Mouse (Mus musculus) spleen, postnatal 10 days (tissue): Measurements from ENCODE around the gene Daglb.

Experiments used
- DNase-seq, 2 experiments: peaks; one replicate each; pipeline ENCODE4 v3.0.0; 2021 to 2022; ENCODE audit warnings: low spot score in 2 of 2

Gene Daglb

DNA sequence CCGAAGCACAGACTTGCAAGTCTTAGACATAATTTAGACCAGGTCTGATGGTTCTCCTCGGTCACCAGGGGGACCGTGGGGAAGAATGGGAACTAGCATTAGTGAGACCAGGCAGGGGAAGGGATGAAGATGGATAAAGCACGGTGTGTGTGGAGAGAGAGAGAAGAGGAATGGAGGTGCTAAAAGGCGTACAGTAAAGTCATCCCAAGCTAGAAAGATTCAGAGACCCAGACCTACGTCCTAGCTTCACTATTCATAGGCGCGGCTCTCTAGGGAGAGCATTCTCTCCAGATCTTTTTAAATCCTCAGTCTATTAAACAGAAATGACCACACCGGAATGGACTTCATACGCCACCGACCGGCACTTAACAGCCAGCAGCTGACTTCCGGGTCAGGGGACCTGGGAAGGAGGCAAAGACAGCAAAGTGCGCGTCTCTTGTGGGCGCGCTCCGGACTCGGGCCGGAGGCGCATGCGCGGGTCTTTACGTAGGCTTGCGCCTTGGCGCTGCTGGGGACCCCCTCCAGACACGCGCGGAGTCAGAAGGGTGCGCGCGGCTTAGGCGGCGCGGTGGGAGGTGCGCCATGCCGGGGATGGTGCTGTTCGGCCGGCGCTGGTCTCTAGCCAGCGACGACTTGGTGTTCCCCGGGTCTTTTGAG is at the start of gene Daglb:
TSS of gene Daglb (plus strand) at position 485 of the 657 bp plus-strand sequence.
- peak; percentile 79 to 91 for DNase-seq

DNA sequence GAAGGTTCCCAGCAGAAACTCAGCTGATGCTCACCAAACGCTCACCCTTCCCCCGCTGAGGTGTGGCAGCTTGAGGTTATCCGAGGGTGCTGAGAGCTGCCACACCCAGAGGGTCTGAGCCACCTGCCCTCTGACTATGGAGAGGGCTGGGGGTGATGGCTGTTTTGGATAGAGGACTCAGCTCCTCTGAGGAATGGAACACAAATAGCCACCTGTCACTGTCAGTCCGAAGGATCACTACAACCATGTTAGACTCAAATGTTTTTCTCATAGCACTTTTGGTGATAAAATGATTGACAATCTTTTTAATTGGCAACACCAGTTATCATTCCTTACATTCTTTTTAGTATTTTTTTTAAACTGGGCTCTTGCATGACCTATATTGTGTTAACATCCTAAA is 42.9 kb upstream of the Daglb start:
- no peak for DNase-seq

DNA sequence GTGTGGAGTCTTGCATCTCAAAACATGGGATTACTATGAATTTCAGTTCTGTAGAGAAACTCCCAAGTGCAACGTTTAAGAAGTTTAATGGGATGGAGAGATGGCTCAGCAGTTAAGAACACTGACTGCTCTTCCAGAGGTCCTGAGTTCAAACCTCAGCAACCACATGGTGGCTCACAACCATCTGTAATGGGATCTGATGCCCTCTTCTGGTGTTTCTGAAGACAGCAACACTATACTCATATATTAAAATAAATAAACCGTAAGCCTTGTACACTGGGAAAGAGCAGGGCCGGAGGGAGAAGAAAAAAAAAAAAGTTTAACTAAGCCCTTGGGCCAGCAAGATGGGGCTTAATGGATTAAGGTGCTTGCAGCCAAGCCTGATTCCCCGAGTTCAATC is 41.4 kb upstream of the Daglb start:
- no peak for DNase-seq

DNA sequence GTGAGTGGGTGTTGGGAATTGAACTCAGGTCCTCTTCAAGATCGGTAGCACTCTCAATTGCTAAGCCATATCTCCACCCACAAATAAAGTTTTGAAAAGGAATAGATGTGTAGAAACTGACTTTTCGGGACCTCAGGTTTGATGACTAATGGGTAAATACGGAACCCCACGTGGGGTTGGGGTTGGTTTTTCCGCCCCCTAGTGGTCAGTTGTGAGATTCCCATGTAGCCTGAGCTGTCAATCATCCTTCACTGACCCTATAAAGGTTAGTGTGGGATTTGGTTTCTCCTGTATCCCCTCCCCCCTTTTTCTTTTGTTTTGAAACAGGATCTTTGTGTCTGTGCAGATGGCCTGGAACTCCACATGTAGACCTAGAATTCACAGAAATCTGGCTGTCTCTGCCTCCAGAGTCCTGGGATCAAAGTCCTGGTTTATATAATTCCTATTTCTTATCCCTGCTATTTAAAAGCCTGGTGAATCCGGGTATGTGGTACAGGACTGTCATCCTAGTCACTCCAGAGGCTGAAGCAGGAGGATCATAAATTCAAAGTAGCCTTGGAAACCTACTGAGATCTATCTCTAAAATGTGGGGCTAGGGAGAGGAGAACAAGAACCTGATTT is 40.4 kb upstream of the Daglb start:
- DNase-seq, result peak; percentile 40 to 79

DNA sequence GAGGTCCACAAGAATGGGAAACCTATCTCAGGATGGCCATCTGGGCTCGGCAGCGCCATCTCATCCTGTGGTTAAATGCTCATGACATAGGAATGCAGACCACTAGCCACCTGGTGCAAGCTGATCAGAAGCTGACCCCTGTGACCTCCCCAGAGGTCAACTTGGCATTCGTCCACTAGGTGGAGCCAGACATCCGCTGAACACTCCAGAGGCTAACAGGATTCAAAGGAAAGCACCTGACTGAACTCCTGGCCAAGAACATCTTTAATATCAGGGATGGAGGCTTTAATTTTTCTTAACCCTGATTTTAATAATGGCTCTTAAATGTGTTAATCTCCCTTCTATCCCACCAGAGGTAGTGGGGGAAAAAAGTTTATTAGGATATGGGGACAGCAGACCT is 30.0 kb upstream of the Daglb start:
- DNase-seq, result peak; percentile 69 to 86

DNA sequence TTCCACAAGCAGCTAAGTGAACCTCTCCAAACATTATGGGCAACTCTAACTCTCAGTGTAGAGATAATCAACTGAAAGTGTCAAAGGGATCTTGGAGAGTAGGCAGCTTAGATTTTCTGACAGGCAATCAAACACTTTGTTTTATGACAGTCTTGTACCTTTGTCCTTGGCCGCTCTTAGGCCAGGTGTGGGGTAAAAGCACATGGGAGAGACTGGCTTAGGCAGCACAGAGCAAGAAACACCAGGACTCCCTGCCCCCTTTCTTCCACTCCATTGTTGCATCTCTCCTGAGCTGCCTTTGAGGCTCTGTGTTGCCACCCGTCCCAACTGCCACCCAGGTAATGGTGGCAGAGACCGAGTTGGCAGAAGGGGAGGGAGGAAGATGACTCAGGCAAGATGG is 23.1 kb upstream of the Daglb start:
- DNase-seq, result peak in 1 of 2 experiments; percentile 5

DNA sequence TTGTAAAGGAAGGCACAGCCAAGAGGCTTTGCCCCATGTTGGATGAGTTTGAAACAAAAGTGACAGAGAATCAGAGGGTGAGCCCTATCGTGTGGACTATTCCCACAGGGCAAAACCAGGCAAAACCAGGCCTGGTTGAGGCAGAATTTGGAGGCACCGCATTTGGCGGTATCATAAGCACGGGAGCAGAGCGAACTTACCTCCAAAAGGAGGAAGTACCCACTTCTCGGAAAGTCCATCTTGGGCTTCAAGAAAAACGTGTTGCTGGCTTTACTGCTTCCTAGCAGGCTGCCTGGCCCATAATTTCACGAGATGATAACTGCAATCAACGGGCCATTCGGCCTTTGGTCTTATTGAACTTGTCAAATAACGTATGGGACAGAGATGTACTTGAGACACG is 22.6 kb upstream of the Daglb start:
- peak in 1 of 2 experiments; percentile 5 for DNase-seq

DNA sequence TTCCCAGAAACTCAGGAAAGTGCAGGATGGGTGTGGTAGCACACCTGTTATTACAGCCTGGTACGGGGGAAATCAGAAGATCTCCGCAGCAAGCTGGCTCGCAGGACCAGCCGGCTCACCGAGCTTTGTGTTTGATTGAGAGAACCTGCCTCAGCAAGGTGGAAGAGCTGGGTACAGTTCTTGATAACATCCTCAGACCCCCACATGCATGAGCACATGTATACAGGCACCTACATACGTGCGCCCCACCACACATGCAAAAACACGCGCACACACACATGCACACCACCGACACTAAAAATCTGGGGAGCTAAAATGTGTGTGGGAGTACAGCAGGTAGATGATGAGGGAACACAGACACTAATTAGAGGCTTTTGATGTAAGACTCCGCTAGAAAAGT is 713 bp upstream of the Daglb start:
- DNase-seq, result no peak

DNA sequence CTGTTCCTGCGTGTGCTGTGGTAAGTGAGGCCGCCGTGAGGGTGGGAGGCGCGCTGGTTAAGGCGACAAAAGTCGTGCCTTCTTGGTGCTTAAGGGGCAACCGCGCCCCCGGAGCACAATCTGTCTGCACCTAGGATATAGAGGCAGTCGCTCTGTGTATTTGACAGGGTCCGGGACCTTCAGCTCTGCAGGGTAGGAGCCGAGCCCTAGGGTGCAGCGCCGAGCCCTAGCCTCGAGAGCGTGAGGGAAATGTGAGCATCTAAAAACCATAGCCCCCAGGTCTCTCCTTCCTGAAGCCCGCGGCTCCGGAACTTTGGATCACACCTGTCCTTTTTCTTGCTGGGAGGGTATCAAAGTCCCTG is 354 bp downstream of the Daglb start:
- no peak for DNase-seq

DNA sequence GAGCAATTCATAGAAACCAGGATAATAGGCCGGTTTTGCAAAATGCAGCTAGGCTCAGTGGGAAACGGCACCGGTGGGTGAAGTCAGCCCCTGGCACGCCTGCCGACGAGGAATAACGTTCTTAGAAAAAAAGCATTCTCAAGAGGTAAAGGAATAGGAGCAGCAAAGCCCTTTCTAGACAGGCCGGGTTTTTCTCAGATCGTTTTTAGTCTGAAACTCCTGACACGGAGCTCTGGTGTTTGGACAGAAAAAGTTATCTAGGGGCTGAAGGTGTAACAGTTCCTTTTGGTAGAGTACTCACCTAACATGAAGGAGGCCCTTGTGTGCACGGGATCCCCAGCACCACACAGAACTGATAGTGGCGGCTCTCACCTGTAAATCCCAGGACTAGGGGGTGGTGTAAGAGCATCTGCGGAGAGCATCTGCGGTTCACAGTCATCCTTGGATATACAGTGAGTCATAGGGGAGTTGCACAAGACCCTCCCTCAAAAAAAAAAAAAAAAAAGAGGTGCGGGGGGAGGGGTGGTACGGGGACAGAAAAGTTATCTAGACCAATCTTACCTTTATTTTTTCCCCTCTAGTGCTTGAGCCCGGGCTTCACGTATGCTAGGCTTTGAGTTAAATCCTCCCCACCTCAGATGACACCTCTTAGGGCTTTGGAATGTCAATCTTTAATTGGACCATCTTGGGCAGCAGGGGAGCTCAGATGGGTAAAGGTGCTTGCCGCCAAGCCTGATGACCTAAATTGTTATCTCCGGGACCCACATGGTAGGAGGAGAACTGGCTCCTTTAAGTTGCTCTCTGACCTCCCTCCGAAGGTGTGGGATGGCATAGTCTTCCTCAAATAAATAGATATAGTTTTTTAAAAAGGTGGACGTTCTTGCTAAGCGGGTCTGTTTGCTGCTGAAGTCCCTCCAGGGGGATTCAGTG is 1.0 kb downstream of the Daglb start:
- DNase-seq, result peak; percentile 22 to 31

DNA sequence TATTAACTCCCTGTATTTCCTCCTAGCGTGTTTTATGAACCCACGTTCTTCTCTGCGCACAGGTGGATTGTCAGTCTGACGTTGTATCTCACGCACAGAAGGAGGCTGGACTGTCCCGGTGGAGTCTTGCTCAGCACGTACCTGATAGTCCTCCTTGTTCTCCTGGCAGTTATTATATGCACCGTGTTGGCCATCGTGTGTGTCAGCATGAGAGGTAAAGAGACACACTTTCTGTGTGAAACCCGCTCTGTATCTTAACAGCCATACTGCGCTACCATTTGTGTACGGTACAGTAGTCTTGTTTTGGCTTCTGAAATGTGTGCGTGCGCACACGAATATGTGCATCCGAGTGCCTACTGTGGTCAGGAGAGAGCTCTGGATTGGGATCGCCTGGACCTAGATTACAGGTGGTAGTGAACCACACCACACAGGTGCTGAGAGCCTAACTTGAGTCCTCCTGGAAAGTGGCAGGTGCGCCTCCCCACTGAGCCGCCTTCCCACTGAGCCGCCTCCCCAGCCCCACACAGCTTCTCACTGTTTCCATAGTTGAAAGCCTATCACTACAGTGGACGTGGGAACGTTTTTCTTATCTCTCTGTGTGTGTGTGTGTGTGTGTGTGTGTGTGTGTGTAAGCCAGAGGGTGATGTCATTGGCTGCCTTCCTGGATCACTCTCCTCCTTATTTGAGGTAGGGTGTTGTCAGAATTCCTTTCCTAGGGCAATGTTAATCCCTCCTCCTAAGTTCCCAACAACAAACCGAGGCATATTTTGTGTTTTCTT is 2.7 kb downstream of the Daglb start:
- DNase-seq, result peak; percentile 3 to 12

DNA sequence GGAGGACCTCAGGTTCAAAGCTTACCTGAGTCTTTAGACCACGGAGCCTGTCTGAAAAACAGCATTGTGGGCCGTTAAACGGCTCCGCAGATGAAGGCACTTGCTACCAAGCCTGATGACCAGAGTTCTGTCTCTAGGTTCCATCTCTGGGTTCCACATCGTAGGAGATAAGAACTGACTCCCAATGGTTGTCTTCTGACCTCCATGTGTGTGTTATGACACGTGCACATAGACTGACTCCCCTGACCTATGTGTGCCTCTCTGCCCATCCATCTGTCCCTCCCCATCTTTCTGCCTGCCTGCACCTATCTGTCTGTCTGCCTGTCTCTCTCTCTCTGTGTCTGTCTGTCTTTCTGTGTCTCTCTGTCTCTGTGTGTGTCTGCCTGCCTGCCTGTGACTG is 3.5 kb downstream of the Daglb start:
- peak; percentile 4 to 9 for DNase-seq

DNA sequence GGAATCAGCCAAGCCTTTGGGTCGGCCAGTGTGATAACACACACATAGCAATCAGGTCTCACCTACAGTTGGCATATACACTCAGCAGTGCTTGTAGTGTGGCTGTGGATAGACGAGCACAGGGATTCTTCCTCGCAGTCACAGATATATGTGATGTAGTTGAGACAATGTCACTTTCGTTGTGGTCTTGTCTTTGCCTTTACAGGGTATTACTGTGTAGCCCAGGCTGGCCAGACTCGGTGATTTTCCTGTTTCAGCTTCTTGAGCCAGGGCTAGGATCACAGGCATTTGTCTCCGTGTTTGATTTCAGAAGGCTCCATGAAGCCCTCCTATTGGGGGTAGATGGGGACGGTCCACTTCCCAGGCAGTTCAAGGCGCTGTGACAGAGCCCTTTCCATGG is 5.2 kb downstream of the Daglb start:
- DNase-seq, result peak in 1 of 2 experiments; percentile 2

DNA sequence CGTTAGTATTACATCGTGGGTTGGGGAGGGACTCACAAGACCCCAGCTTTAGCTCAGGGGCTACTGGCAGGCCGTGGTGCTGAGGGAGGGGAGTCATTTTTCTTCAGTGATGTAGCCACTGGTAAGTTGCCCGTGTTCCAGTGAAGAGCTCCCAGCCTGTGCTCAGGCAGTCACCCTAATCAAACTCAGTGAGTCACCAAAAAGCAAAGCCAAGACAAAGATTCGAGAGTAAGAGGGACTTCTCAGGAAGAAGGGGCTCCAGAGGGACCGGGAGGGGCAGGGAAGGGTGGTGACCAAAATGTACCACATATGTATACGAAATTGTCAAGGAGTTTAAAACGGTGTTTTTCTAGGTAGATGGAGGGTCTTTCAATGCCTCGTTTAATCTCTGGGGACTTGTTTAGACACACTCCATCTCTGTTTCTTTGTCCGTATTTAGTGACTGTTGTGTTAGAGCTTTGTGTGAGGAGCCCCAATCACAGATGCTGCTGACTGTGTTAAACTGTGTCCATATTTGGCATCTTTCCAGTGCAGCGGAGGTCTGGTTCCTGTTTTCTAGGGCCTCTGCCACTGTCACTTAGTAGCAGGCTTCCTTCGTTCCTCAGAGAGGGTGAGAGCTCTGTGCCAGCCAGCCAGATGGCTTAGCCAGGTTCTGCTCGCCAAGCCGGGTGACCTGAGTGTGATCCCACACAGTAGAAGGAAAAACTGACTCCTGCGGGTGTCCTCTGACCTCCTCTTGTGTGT is 6.2 kb downstream of the Daglb start:
- DNase-seq, result peak; percentile 16 to 64

DNA sequence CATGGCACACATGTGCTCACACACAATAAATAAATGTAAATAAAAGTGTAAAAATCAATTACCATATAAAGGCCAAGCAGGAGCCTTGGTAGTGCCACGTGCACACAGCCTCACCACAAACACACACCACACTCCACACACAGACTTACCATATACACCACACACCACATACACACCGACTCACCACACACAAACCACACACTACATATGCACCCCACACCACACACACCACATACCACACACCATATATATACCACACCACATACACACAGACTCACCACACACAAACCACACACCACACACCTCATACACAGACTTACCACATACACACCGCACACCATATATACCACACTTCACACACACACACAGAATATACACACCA is 6.8 kb downstream of the Daglb start:
- DNase-seq, result no peak

DNA sequence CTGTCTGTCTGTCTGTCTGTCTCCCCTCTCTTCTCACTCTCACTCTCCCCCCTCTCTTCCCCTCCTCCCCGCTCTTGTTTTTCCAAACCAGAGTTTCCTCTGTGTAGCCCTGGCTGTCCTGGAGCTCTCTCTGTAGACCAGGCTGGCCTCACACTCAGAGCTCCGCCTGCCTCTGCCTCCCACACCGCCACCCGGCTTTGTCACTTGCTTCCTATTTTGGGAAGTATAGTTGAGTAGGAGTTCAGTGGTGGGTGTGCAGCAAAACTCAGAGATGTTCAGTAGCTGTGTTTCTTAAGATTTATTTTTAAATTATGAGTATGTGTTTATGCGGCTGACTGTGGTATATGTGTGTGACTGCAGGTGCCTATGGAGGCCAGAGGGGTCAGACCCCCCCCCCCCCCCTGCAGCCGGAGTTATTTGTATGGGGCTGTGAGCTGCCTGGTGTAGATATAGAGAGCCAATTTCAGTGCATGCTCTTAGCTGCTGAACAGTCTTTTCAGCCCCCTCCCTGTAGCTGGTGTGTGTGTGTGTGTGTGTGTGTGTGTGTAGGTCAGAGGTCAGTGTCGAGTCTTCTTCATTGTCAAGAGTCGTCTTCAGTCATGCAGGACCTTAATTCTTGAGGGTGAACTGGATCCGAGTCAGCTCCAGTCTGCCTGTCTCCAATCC is 7.7 kb downstream of the Daglb start:
- no peak for DNase-seq

DNA sequence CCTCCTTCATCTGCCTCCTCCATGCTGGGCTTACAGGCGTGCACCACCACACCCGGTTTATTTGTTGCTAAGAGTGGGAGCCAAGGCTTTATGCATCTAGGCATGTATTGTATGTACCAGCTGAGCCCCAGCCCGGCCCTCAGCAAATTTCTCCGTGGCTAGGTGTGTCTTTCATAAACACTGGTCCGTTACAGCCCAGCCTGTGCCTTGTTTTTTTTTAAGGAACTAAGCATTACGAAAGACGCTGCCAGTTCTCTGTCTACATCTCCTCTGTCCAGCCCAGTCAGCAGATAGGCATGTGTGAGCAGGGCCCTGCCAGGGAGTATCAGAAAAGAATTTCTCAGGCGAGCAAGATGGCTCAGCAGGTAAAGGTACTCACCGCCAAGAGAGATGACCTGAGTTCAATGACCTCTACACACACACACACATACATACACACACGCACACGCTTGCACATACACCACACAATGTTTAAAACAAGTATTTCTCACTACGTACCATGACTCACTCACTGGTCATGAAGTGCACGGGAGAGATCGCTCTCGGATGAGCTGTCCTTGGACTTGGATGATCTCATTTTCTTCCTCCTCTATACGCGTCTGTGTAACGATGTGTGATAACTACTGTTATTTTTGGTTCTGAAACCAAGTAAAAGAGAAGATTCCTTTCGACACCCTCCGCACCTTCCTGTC is 10.9 kb downstream of the Daglb start:
- DNase-seq, result peak in 1 of 2 experiments; percentile 12

DNA sequence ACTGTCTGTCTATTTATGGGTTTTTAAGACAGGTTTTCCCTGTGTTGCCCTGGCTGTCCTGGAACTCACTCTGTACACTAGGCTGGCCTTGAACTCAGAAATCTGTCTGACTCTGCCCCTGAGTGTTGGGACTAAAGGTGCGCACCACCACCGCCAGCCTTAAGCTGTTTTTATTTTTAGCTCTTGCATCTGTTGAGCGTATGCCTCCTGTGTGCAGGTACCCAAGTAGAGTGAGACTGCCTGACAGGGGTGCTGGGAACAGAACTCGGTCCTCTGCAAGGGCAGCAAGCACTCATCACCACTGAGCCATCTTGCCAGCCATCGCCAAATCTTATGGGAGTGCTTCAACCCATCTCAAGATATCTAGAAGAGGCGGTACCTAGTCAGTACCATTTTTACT is 11.6 kb downstream of the Daglb start:
- peak in 1 of 2 experiments; percentile 9 for DNase-seq

DNA sequence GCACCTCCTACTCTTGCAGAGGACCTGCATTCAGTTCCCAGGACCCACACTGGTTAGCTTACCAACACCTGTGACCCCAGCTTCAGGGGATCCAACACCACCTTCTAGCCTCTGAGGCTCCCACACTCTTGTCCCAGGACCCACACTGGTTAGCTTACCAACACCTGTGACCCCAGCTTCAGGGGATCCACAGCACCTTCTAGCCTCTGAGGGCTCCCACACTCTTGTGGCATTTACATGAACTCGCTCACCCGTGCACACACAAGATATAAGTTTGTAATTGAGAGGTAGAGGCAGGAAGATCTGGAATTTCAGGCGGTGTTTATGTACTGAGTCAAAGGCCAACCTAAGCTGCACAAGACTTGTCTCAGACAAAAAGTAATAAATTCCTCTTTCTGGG is 13.5 kb downstream of the Daglb start:
- no peak for DNase-seq

DNA sequence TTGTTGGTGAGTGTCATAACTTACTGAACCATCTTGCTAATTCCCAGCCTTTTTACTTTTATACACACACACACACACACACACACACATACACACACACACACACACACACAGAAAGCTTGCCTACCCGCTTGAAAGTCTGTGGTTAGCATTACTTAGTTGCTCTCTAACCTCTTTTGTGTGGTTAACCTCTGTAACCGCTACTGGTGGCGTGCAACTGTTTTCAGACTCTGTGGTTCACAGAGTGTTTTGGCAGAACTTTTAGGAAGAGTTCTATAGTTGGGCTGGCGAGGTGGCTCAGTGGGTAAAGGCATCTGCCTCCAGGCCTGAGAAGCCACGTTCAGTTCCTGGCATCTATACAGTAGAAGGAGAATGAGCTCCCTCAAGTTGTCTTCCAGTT is 20.6 kb downstream of the Daglb start:
- DNase-seq, result no peak
